Mouse (Mus musculus) spleen, adult 2 months (tissue): ENCODE data around the gene Dync1i1.

Source experiments
- CTCF ChIP-seq: fragments of 200-500 bp; IDR thresholded peaks from 2 replicates; pipeline ENCODE4 v1.5.1; 2011; ENCODE audit warnings: mild to moderate bottlenecking, inconsistent platforms; ENCODE audit not compliant: insufficient read depth, insufficient read length, insufficient replicate concordance; ENCODE audit errors: extremely low read depth
- POLR2A ChIP-seq: fragments of 200-500 bp; IDR thresholded peaks from 2 replicates; pipeline ENCODE4 v1.6.1; 2011; ENCODE audit warnings: low read depth, low read length, inconsistent platforms

GRCm38 (mm10) chr6:5802124-5802839 is 76.8 kb downstream of the Dync1i1 start:
- TF ChIP-seq POLR2A (no peak), CTCF (no peak)
